Mouse (Mus musculus) kidney, postnatal 10 days (tissue): ENCODE data around the gene Baz2b.

Experiments used
- DNase-seq: peaks from one replicate; pipeline ENCODE4 v3.0.0; 2021; ENCODE audit warnings: mixed read lengths

Gene Baz2b

GRCm38 (mm10) chr2:60209703-60210651 is at the start of gene Baz2b, which contains the start of gene March7:
TSS of gene Baz2b (minus strand) at chr2:60209839.
TSS of gene March7 (plus strand) at chr2:60209887.
- peak; percentile 94 for DNase-seq

- DNase-seq, result no peak
Measured at GRCm38 (mm10) chr2:60259186-60259585, 49.5 kb upstream of the Baz2b start.

- DNase-seq, result no peak
Measured at GRCm38 (mm10) chr2:60256751-60257150, 47.1 kb upstream of the Baz2b start.

- no peak for DNase-seq
Measured at GRCm38 (mm10) chr2:60253506-60253905, 43.9 kb upstream of the Baz2b start.

- DNase-seq, result no peak
Measured at GRCm38 (mm10) chr2:60252782-60253181, 43.1 kb upstream of the Baz2b start.

GRCm38 (mm10) chr2:60234506-60234905 is 24.9 kb upstream of the Baz2b start:
- no peak for DNase-seq

GRCm38 (mm10) chr2:60233147-60233546 is 23.5 kb upstream of the Baz2b start:
- no peak for DNase-seq

GRCm38 (mm10) chr2:60230361-60230760 is 20.7 kb upstream of the Baz2b start:
- no peak for DNase-seq

GRCm38 (mm10) chr2:60228470-60228869 is 18.8 kb upstream of the Baz2b start:
- DNase-seq, result no peak

- DNase-seq, result no peak
Measured at GRCm38 (mm10) chr2:60223489-60223888, 13.8 kb upstream of the Baz2b start.

- no peak for DNase-seq
Measured at GRCm38 (mm10) chr2:60221954-60222353, 12.3 kb upstream of the Baz2b start.

- peak; percentile 36 for DNase-seq
Measured at GRCm38 (mm10) chr2:60221236-60221635, 11.6 kb upstream of the Baz2b start.

- no peak for DNase-seq
Measured at GRCm38 (mm10) chr2:60217620-60218019, 8.0 kb upstream of the Baz2b start.

GRCm38 (mm10) chr2:60216547-60217153 is 7.0 kb upstream of the Baz2b start:
- no peak for DNase-seq

- DNase-seq, result no peak
Measured at GRCm38 (mm10) chr2:60214683-60215082, 5.0 kb upstream of the Baz2b start.

GRCm38 (mm10) chr2:60212488-60212887 is 2.8 kb upstream of the Baz2b start:
- DNase-seq, result no peak

- no peak for DNase-seq
Measured at GRCm38 (mm10) chr2:60210821-60211220, 1.2 kb upstream of the Baz2b start.

GRCm38 (mm10) chr2:60209122-60209611 is 472 bp downstream of the Baz2b start:
- DNase-seq, result peak; percentile 68

- DNase-seq, result no peak
Measured at GRCm38 (mm10) chr2:60205795-60206194, 3.8 kb downstream of the Baz2b start.

GRCm38 (mm10) chr2:60204162-60204561 is 5.5 kb downstream of the Baz2b start:
- no peak for DNase-seq

GRCm38 (mm10) chr2:60203733-60204132 is 5.9 kb downstream of the Baz2b start:
- no peak for DNase-seq

- no peak for DNase-seq
Measured at GRCm38 (mm10) chr2:60202900-60203530, 6.6 kb downstream of the Baz2b start.

GRCm38 (mm10) chr2:60200667-60201066 is 9.0 kb downstream of the Baz2b start:
- DNase-seq, result peak; percentile 80
